Mouse (Mus musculus): ENCODE results near the gene Apba1.

DNA sequence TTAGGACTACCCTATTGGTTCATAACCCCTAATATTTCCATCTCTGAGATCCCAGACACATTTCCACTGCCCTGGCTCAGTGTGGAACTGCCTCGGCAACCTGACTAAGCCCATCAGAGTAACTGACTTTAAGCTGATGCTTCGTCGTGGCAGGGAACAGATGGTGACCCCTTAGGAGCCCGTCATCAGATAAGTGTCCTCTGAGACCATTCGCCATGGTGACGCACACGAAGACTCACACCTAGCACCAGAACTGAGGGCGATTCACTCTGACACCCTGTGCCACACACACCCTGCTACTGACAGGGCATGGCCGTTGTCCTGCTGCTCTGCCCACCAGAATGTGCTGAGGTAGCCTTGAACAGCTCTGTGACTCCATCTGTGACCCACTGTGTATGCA is 166.1 kb downstream of the Apba1 start:
- TF ChIP-seq CTCF (IDR thresholded peaks at IDR 0.05; ENCODE audit: insufficient read depth, low read length) (no peak), POLR2A (IDR thresholded peaks at IDR 0.05; ENCODE audit: borderline replicate concordance, extremely low read depth, low read depth, low read length) (no peak)
